Mouse (Mus musculus): ENCODE measurements around the gene Olfr221.

The Olfr221 gene

GRCm38 (mm10) chr14:52003981-52004495 lies 38.2 kb downstream of the Olfr221 start:
- no peak for DNase-seq

GRCm38 (mm10) chr14:51997483-51997882 lies 44.8 kb downstream of the Olfr221 start:
- DNase-seq: no peak

GRCm38 (mm10) chr14:51996866-51997265 lies 45.4 kb downstream of the Olfr221 start:
- no peak for DNase-seq

- no peak for DNase-seq
These were observed 45.9 kb downstream of the Olfr221 start for GRCm38 (mm10) chr14:51996231-51996841.

GRCm38 (mm10) chr14:51995219-51995871 lies 46.9 kb downstream of the Olfr221 start:
- DNase-seq: no peak

GRCm38 (mm10) chr14:51994453-51994852 lies 47.8 kb downstream of the Olfr221 start:
- DNase-seq: no peak

GRCm38 (mm10) chr14:51989461-51989970 lies 52.7 kb downstream of the Olfr221 start:
- DNase-seq: no peak

- peak; percentile 83 to 85 for DNase-seq
These were observed 53.5 kb downstream of the Olfr221 start for GRCm38 (mm10) chr14:51988731-51989130.

- DNase-seq: no peak
These were observed 55.1 kb downstream of the Olfr221 start for GRCm38 (mm10) chr14:51987177-51987576.

- no peak for DNase-seq
These were observed 56.1 kb downstream of the Olfr221 start for GRCm38 (mm10) chr14:51986153-51986505.

GRCm38 (mm10) chr14:51985301-51986152 lies 56.7 kb downstream of the Olfr221 start:
- peak; percentile 69 to 79 for DNase-seq

GRCm38 (mm10) chr14:51984247-51985231 lies 57.7 kb downstream of the Olfr221 start, which contains the start of gene Arhgef40:
TSS of gene Arhgef40 (plus strand) at chr14:51984719.
- DNase-seq: peak; percentile 71 to 90
